Mouse (Mus musculus) E14TG2a.4 (cell line): ENCODE measurements at regions not wholly inside any gene's neighbourhood (a gene's known extent, or its start where the extent isn't known, plus 50 kb on each side); places are given as distances from the start of the nearest gene placed in this dataset.

ENCODE experiments used
- H3K27me3 ChIP-seq: 2 replicates; pipeline ENCODE4 v1.6.1; 2014; ENCODE audit warnings: low read length, control low read depth; ENCODE audit not compliant: insufficient read depth
- H3K36me3 ChIP-seq: 2 replicates; pipeline ENCODE4 v1.6.1; 2014; ENCODE audit warnings: low read length, control low read depth; ENCODE audit not compliant: insufficient read depth
- H3K4me1 ChIP-seq: replicated peaks from 2 replicates; pipeline ENCODE4 v1.6.1; 2014; ENCODE audit warnings: low read depth, low read length, control low read depth
- H3K4me3 ChIP-seq: replicated peaks from 2 replicates; pipeline ENCODE4 v1.5.1; 2014; ENCODE audit warnings: mild to moderate bottlenecking, low read length
- H3K9me3 ChIP-seq: 2 replicates; pipeline ENCODE4 v1.6.1; 2014; ENCODE audit warnings: low read length, control low read depth
- CTCF ChIP-seq: conservative IDR thresholded peaks from 2 replicates; pipeline ENCODE4 v1.5.1; 2014; ENCODE audit warnings: low read length
- NANOG ChIP-seq: IDR thresholded peaks from 2 replicates; pipeline ENCODE4 v1.6.1; 2014; ENCODE audit warnings: borderline replicate concordance, low read length, mixed read lengths
- POU5F1 ChIP-seq: IDR thresholded peaks from 2 replicates; pipeline ENCODE4 v1.6.1; 2014; ENCODE audit warnings: low read length, borderline replicate concordance

GRCm38 (mm10) chr7:134436917-134437316 lies 51.5 kb upstream of the D7Ertd443e start:
- H3K4me3 ChIP-seq: no peak overlapping the region
- H3K27me3 ChIP-seq: no peaks in the 10 kb centered on the region; the same call in 1 of the 2 replicates
- H3K36me3 ChIP-seq: no peaks in the 10 kb centered on the region
- no peaks in the 10 kb centered on the region for H3K4me1 ChIP-seq
- peaks cover 6% of the 10 kb centered on the region; the same call in 1 of the 2 replicates for H3K9me3 ChIP-seq
- TF ChIP-seq CTCF (no peak), POU5F1 (no peak), NANOG (no peak)

GRCm38 (mm10) chr7:134439281-134439680 lies 53.8 kb upstream of the D7Ertd443e start:
- H3K9me3 ChIP-seq: peaks cover 6% of the 10 kb centered on the region; the same call in 1 of the 2 replicates
- no peak overlapping the region for H3K4me3 ChIP-seq
- H3K36me3 ChIP-seq: no peaks in the 10 kb centered on the region
- no peaks in the 10 kb centered on the region for H3K27me3 ChIP-seq
- TF ChIP-seq POU5F1: no peak
- TF ChIP-seq CTCF: no peak
- no peak for TF ChIP-seq NANOG
- H3K4me1 ChIP-seq: no peaks in the 10 kb centered on the region

- H3K4me3 ChIP-seq: no peak overlapping the region
- TF ChIP-seq NANOG (no peak), POU5F1 (no peak), CTCF (no peak)
Measured at GRCm38 (mm10) chr7:134445008-134445806, 59.7 kb upstream of the D7Ertd443e start.

GRCm38 (mm10) chr7:134447648-134448202 lies 62.3 kb upstream of the D7Ertd443e start:
- H3K4me3 ChIP-seq: no peak overlapping the region
- no peaks in the 10 kb centered on the region for H3K4me1 ChIP-seq
- no peaks in the 10 kb centered on the region for H3K9me3 ChIP-seq
- TF ChIP-seq CTCF (no peak), NANOG (no peak), POU5F1 (no peak)
- H3K27me3 ChIP-seq: no peaks in the 10 kb centered on the region
- no peaks in the 10 kb centered on the region for H3K36me3 ChIP-seq

More at GRCm38 (mm10) chr7:134445008-134445806, 59.7 kb upstream of the D7Ertd443e start:
- H3K4me1 ChIP-seq: no peaks in the 10 kb centered on the region
- no peaks in the 10 kb centered on the region for H3K36me3 ChIP-seq
- no peaks in the 10 kb centered on the region for H3K27me3 ChIP-seq
- no peaks in the 10 kb centered on the region for H3K9me3 ChIP-seq

GRCm38 (mm10) chr7:134448831-134449230 lies 63.4 kb upstream of the D7Ertd443e start:
- Histone ChIP-seq H3K9me3 (peaks cover 7% of the 10 kb centered on the region), H3K36me3 (no peaks in the 10 kb centered on the region), H3K4me3 (no peak overlapping the region), H3K4me1 (no peaks in the 10 kb centered on the region), H3K27me3 (no peaks in the 10 kb centered on the region; the same call in 1 of the 2 replicates)
- no peak for TF ChIP-seq CTCF
- TF ChIP-seq POU5F1: no peak
- no peak for TF ChIP-seq NANOG

GRCm38 (mm10) chr7:134462677-134463076 lies 77.2 kb upstream of the D7Ertd443e start:
- H3K36me3 ChIP-seq: no peaks in the 10 kb centered on the region
- 0 out of 2 replicates have a peak, but pooled peaks cover 6% of the 10 kb centered on the region for H3K4me1 ChIP-seq
- H3K27me3 ChIP-seq: peaks cover 7% of the 10 kb centered on the region; the same call in 1 of the 2 replicates
- H3K9me3 ChIP-seq: no peaks in the 10 kb centered on the region
- no peak overlapping the region for H3K4me3 ChIP-seq
- no peak for TF ChIP-seq CTCF
- TF ChIP-seq NANOG: no peak
- TF ChIP-seq POU5F1: no peak

- TF ChIP-seq NANOG (no peak), CTCF (no peak), POU5F1 (no peak)
- H3K4me3 ChIP-seq: no peak overlapping the region
- H3K9me3 ChIP-seq: no peaks in the 10 kb centered on the region
- H3K4me1 ChIP-seq: 0 out of 2 replicates have a peak, but pooled peaks cover 6% of the 10 kb centered on the region
- H3K27me3 ChIP-seq: peaks cover 7% of the 10 kb centered on the region; the same call in 1 of the 2 replicates
- no peaks in the 10 kb centered on the region for H3K36me3 ChIP-seq
Measured at GRCm38 (mm10) chr7:134463380-134463779, 77.9 kb upstream of the D7Ertd443e start.

GRCm38 (mm10) chr7:134467216-134467615 lies 81.8 kb upstream of the D7Ertd443e start:
- H3K4me3 ChIP-seq: no peak overlapping the region
- H3K36me3 ChIP-seq: no peaks in the 10 kb centered on the region
- H3K27me3 ChIP-seq: 0 out of 2 replicates have a peak, but pooled peaks cover 3% of the 10 kb centered on the region
- H3K4me1 ChIP-seq: no peaks in the 10 kb centered on the region
- TF ChIP-seq POU5F1 (no peak), CTCF (no peak), NANOG (no peak)
- no peaks in the 10 kb centered on the region for H3K9me3 ChIP-seq
